Mouse (Mus musculus) stomach, postnatal 0 days (tissue): ENCODE measurements around the gene Samd4.

Experiments used
- CTCF ChIP-seq: IDR thresholded peaks from 2 replicates; pipeline ENCODE4 v1.5.1; 2016; ENCODE audit warnings: antibody characterized with exemption, low read depth, mild to moderate bottlenecking, moderate library complexity
- EP300 ChIP-seq: optimal IDR thresholded peaks from 2 replicates; pipeline ENCODE3; 2016; ENCODE audit warnings: antibody characterized with exemption

GRCm38 (mm10) chr14:46848063-46848590 is 34.5 kb upstream of the Samd4 start:
- TF ChIP-seq EP300 = no peak
- TF ChIP-seq CTCF = no peak
